Mouse (Mus musculus) gonadal fat pad, adult 2 months (tissue): ENCODE results near the gene Tmprss6. TPM values are rescaled to one million over a fixed set of nuclear protein-coding genes. Genes with fewer than 3 reads are reported as not detected.

Source experiments
- DNase-seq: peaks from one replicate; pipeline ENCODE4 v3.0.0-alpha.2; 2012; ENCODE audit warnings: low read depth
- polyA plus RNA-seq: library from polyadenylated mRNA; depleted of rRNA; stranded (reverse); fragments of >200 nt; gene quantifications from 2 replicates; pipeline ENCODE4 v1.2.3, GENCODE M21; 2012

Tmprss6 gene
- polyA plus RNA-seq, 1 experiment: 0.61 TPM

- peak; percentile 38 for DNase-seq
These were observed 20.5 kb downstream of the Tmprss6 start for GRCm38 (mm10) chr15:78447746-78448535.

GRCm38 (mm10) chr15:78447121-78447520, 21.3 kb downstream of the Tmprss6 start:
- peak; percentile 38 for DNase-seq

- no peak for DNase-seq
These were observed 24.6 kb downstream of the Tmprss6 start for GRCm38 (mm10) chr15:78443857-78444256.

- DNase-seq: no peak
These were observed 26.2 kb downstream of the Tmprss6 start for GRCm38 (mm10) chr15:78442231-78442630.

GRCm38 (mm10) chr15:78438973-78439372, 29.5 kb downstream of the Tmprss6 start:
- DNase-seq: no peak

- no peak for DNase-seq
These were observed 29.9 kb downstream of the Tmprss6 start for GRCm38 (mm10) chr15:78438505-78438904.

- no peak for DNase-seq
These were observed 30.4 kb downstream of the Tmprss6 start for GRCm38 (mm10) chr15:78438018-78438394.

GRCm38 (mm10) chr15:78437237-78438017, 31.0 kb downstream of the Tmprss6 start:
- no peak for DNase-seq

GRCm38 (mm10) chr15:78436380-78437192, 31.8 kb downstream of the Tmprss6 start:
- no peak for DNase-seq

- no peak for DNase-seq
These were observed 32.8 kb downstream of the Tmprss6 start for GRCm38 (mm10) chr15:78435681-78436080.

- DNase-seq: no peak
These were observed 33.4 kb downstream of the Tmprss6 start for GRCm38 (mm10) chr15:78434896-78435520.

- no peak for DNase-seq
These were observed 36.8 kb downstream of the Tmprss6 start for GRCm38 (mm10) chr15:78431541-78432121.

GRCm38 (mm10) chr15:78430874-78431273, 37.6 kb downstream of the Tmprss6 start:
- DNase-seq: no peak

- no peak for DNase-seq
These were observed 38.4 kb downstream of the Tmprss6 start for GRCm38 (mm10) chr15:78429871-78430622.

- no peak for DNase-seq
These were observed 39.3 kb downstream of the Tmprss6 start for GRCm38 (mm10) chr15:78429139-78429459.

- DNase-seq: no peak
These were observed 39.9 kb downstream of the Tmprss6 start, which contains the start of gene Kctd17 for GRCm38 (mm10) chr15:78428391-78429138. Kctd17 (plus strand) TSS chr15:78428564.

- DNase-seq: no peak
These were observed 43.2 kb downstream of the Tmprss6 start for GRCm38 (mm10) chr15:78425230-78425629.

- DNase-seq: no peak
These were observed 43.9 kb downstream of the Tmprss6 start for GRCm38 (mm10) chr15:78424507-78424906.

- DNase-seq: no peak
These were observed 46.1 kb downstream of the Tmprss6 start for GRCm38 (mm10) chr15:78422046-78422956.
